Mouse (Mus musculus): ENCODE results near the gene Gm13277.
A peak's percentile ranks its signal among the peaks of the same experiment; 100 is the strongest.
"Not testable (repeated sequence)": the region's sequence is repeated elsewhere in the genome, so short reads cannot be mapped to it uniquely, and the experiment has no call there.

Gm13277 gene

DNA sequence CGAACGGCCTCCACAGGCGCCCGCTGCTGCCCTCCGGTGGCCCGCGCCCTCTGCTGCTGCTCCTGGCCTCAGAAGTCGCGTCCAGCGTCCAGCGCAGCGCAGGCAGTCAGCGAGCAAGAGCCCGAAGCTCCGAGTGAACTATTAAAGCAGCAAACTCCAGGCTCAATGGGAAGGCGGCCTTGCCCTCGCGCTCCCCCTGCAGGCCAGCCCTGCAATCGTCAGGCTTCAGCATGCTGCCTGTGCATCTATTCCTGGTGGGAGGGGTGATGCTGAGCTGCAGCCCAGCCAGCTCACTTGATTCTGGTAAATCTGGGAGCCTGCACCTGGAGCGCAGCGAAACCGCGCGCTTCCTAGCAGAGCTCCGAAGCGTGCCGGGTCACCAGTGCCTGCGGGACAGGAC lies at the start of gene Gm13277:
Gene Gm13277, plus strand, starts transcription at position 231 of the 400 bp plus-strand sequence.
- not testable (repeated sequence) for DNase-seq (ENCODE audit: extremely low spot score, low spot score)

DNA sequence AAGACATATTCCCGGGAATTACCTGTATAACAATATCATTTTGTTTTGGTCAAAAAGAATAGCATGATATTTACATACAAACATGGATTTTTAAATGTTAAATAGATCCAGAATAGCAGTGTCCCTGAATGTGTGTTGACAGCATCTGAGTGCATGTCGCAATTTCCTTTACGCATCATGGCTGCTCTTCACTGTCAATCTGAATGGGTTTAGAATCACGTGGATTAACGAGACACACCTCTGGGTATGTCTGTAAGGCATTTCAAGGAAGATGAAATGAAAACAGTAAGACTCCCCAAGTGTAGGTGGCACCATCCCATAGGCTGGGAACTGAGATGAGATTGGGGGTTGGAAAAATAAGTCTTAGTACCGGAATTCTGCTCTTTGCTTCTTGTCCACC lies 49.4 kb upstream of the Gm13277 start:
- DNase-seq (ENCODE audit: extremely low spot score, low spot score) = no peak

DNA sequence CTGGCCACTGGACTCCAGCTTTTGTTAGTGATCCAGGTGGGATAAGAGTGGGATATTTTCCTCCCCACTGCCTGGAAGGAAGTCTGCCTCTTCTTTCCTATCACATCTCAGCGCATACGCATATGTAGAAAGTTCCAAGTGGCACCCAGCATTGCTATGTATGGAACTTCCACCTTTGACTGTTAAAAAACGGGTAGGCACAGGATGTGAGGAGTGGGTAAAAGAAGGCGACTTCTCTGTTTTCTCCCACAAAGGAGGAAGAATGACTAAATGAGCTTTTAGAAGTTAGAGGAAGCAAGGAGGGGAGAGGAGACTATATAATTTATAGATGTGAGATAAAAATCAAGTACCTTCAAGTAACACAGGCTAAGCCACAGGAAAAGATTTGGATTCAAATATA lies 47.0 kb upstream of the Gm13277 start:
- DNase-seq (ENCODE audit: extremely low spot score, low spot score) = no peak

DNA sequence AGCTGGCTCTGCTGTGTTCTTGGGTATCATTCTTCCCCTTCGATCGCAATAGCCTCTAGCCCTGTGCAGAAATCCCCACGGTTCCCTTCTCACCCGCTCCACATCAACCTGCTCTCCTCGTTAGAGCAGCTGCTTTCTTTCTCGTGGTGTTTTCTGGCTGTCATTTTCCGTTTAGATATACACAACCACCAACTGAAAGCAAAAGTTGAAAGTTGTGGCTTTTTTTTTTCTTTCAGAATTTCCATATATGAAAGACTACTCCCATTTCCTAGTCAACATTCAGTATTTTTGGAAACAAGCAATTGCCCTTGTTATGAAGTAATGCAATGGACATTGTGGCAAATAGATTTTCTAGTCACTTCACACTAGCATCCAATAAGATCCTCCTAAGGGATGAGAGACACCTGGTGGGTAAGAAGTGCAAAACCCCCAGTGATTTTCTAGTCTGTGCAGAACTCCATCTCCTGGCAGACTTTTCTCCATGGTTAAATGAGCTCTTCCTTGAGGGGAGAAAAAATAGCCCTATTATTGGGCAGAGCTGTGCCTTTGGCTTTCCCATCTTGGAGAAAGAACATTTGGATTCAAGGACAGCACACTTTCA lies 45.6 kb upstream of the Gm13277 start:
- DNase-seq (ENCODE audit: extremely low spot score, low spot score) = no peak

DNA sequence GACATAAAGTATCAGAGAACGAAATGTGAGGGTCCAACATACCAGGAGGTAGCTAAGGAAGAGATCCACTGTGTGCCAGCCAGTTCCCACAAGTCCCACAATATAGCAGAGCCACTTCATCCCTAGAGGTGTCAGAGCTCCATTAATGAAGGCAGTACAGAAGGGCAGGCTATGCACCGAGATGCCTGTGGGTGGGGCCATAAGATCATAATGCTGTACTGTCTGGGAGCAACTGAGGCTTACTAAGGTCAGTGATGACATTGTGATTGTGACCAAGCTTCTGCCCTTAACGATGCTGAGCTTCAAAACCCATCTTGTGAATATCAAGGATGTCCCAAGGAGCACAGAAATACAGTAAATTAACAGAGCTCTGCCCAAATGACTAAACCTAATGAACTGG lies 44.2 kb upstream of the Gm13277 start:
- no peak for DNase-seq (ENCODE audit: extremely low spot score, low spot score)

DNA sequence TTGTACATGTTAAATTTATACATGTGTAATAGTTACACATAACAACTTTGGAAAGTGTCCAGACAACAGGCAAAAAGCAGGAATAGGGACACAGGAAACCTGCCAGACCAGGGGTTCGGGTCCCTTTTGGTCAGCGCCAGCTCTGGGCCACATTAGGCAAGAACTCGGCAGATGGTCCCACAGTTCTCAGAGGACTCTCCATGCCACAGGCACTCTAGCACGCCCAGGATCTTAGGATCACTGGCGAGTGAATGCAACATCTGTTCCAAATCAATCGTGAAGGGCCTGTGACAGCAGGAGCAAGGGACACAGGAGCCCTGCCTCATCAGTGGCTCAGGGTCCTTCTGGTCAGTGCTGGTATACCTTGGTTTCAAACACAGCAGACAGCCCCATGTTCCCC lies 38.5 kb upstream of the Gm13277 start:
- no peak for DNase-seq (ENCODE audit: extremely low spot score, low spot score)

DNA sequence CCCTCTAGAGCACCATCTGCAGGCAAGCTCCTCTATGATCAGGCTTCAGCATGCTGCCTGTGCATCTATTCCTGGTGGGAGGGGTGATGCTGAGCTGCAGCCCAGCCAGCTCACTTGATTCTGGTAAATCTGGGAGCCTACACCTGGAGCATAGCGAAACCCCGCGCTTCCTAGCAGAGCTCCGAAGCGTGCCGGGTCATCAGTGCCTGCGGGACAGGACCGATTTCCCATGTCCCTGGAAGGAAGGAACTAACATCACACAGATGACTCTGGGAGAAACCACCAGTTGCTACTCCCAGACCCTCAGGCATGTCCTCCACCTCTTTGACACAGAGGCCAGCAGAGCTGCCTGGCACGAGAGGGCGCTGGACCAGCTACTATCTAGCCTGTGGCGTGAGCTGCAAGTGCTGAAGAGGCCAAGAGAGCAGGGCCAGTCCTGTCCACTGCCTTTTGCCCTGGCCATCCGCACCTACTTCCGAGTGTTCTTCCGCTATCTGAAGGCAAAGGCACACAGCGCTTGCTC lies 33.6 kb upstream of the Gm13277 start, which contains the start of gene Gm13271:
Gene Gm13271, plus strand, starts transcription at position 51 of the 523 bp plus-strand sequence.
- DNase-seq (ENCODE audit: extremely low spot score, low spot score) = not testable (repeated sequence)

DNA sequence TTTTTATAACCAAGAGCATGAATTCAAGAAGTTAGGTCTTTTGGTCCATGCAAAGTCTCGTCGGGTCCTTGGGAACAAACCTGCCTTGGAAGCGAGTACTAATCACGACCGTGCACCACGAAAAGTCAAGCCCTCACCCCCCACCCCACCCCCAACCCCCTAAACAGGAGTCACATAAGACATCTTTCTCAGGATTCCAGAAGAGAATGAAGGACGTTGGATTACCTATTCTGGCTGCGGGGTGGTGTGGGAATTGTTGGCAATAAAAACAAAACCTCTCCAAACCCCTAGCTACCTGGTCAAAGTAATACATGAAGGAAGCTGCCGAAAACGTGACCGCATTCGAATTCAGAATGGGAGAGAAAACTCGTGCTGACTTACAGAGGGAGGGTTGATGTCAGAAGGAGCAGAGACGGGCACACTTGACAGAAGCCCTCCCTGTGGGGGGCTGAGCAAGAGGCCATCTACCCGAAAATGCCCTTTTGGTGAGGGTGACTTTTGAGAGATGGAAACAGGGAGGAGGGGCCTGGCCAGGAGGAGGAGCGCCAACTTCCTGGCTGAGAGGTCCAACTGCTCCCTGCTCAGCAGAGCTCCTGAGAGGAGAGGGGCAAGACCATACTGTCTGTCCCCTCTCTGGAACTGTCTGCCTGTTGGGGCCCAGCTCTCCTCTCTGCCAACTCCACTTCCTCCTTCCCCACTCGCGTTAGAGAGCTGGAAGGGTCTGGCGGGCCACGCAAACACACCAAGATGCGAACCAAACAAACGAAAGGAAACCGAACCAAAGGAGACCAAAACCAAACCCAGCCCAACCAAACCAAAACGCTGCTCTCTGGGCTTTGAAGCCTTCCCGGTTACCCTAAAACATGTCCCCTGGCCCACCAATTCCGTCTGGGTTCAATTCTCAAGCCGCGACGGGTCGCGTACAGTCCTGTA lies 31.6 kb upstream of the Gm13277 start:
- peak; percentile 65 for DNase-seq (ENCODE audit: extremely low spot score, low spot score)

DNA sequence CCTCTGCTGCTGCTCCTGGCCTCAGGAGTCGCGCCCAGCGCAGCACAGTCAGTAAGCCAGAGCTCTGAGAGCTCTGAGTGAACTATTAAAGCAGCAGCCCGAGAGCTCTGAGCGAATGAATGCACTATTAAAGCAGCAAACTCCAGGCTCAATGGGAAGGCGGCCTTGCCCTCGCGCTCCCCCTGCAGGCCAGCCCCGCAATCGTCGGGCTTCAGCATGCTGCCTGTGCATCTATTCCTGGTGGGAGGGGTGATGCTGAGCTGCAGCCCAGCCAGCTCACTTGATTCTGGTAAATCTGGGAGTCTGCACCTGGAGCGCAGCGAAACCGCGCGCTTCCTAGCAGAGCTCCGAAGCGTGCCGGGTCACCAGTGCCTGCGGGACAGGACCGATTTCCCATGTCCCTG lies 30.8 kb upstream of the Gm13277 start:
- DNase-seq (ENCODE audit: extremely low spot score, low spot score) = peak; percentile 83

DNA sequence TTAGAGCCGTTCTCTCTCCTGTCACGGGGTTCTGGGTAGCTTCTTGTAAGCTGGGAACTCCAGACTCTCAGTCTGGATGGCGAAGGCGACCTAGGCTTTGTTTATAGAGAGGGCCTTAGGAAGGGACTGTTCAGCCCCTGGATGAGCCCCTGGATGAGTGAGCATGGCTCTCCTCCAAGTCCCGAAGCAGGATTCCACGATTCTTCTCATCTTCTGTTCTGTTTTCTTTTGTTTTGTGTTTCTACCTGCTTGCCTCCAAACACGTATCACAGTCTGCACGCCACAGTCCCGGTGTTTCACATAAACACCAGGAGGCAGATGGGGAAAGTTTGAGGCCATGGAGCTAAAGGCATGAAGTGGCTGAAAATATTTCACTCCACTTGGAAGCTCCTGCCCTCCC lies 29.7 kb upstream of the Gm13277 start:
- DNase-seq (ENCODE audit: extremely low spot score, low spot score) = not testable (repeated sequence)

DNA sequence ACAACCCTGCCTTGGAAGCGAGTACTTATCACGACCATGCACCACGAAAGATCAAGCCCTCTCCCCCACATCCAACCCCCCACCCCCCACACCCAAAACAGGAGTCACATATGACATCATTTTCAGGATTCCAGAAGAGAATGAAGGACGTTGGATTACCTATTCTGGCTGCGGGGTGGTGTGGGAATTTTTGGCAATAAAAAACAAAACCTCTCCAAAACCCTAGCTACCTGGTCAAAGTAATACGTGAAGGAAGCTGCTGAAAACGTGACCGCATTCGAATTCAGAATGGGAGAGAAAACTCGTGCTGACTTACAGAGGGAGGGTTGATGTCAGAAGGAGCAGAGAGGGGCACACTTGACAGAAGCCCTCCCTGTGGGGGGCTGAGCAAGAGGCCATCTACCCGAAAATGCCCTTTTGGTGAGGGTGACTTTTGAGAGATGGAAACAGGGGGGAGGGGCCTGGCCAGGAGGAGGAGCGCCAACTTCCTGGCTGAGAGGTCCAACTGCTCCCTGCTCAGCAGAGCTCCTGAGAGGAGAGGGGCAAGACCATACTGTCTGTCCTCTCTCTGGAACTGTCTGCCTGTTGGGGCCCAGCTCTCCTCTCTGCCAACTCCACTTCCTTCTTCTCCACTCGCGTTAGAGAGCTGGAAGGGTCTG lies 28.7 kb upstream of the Gm13277 start, which contains the start of gene Gm13283:
Gene Gm13283, plus strand, starts transcription at position 510 of the 659 bp plus-strand sequence.
- DNase-seq (ENCODE audit: extremely low spot score, low spot score) = not testable (repeated sequence)

DNA sequence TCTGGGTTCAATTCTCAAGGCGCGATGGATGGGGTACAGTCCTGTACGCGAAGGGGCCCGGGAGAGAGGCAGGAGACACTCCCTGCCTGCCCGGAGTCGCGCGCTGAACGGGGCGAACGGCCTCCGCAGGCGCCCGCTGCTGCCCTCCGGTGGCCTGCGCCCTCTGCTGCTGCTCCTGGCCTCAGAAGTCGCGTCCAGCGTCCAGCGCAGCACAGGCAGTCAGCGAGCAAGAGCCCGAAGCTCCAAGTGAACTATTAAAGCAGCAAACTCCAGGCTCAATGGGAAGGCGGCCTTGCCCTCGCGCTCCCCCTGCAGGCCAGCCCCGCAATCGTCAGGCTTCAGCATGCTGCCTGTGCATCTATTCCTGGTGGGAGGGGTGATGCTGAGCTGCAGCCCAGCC lies 28.0 kb upstream of the Gm13277 start:
- DNase-seq (ENCODE audit: extremely low spot score, low spot score) = peak; percentile 57

DNA sequence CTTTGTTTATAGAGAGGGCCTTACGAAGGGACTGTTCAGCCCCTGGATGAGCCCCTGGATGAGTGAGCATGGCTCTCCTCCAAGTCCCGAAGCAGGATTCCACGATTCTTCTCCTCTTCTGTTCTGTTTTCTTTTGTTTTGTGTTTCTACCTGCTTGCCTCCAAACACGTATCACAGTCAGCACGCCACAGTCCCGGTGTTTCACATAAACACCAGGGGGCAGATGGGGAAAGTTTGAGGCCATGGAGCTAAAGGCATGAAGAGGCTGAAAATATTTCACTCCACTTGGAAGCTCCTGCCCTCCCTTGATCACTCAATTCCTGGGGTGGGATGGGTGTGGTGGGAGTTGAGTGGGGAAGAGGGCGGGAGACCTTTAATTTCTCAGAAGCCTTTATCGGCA lies 26.7 kb upstream of the Gm13277 start:
- DNase-seq (ENCODE audit: extremely low spot score, low spot score) = not testable (repeated sequence)

DNA sequence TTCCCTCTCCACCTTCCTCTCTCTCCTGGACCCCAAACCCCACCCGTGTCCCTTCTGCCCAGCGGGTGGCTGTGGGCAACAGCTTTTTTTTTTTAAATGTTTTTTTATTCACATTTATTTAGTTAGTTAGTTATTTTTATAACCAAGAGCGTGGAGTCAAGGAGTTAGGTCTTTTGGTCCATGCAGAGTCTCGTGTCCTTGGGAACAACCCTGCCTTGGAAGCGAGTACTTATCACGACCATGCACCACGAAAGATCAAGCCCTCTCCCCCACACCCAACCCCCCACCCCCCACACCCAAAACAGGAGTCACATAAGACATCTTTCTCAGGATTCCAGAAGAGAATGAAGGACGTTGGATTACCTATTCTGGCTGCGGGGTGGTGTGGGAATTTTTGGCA lies 26.1 kb upstream of the Gm13277 start:
- not testable (repeated sequence) for DNase-seq (ENCODE audit: extremely low spot score, low spot score)

DNA sequence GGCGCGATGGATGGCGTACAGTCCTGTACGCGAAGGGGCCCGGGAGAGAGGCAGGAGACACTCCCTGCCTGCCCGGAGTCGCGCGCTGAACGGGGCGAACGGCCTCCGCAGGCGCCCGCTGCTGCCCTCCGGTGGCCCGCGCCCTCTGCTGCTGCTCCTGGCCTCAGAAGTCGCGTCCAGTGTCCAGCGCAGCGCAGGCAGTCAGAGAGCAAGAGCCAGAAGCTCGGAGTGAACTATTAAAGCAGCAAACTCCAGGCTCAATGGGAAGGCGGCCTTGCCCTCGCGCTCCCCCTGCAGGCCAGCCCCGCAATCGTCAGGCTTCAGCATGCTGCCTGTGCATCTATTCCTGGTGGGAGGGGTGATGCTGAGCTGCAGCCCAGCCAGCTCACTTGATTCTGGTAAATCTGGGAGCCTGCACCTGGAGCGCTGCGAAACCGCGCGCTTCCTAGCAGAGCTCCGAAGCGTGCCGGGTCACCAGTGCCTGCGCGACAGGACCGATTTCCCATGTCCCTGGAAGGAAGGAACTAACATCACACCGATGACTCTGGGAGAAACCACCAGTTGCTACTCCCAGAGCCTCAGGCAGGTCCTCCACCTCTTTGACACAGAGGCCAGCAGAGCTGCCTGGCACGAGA lies 24.9 kb upstream of the Gm13277 start:
- DNase-seq (ENCODE audit: extremely low spot score, low spot score) = peak; percentile 63

DNA sequence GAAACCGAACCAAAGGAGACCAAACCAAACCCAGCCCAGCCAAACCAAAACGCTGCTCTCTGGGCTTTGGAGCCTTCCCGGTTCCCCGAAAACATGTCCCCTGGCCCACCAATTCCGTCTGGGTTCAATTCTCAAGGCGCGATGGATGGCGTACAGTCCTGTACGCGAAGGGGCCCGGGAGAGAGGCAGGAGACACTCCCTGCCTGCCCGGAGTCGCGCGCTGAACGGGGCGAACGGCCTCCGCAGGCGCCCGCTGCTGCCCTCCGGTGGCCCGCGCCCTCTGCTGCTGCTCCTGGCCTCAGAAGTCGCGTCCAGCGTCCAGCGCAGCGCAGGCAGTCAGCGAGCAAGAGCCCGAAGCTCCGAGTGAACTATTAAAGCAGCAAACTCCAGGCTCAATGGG lies 14.9 kb upstream of the Gm13277 start, which contains the start of gene Gm13290:
Gene Gm13290, plus strand, starts transcription at position 301 of the 400 bp plus-strand sequence.
- DNase-seq (ENCODE audit: extremely low spot score, low spot score) = not testable (repeated sequence)

DNA sequence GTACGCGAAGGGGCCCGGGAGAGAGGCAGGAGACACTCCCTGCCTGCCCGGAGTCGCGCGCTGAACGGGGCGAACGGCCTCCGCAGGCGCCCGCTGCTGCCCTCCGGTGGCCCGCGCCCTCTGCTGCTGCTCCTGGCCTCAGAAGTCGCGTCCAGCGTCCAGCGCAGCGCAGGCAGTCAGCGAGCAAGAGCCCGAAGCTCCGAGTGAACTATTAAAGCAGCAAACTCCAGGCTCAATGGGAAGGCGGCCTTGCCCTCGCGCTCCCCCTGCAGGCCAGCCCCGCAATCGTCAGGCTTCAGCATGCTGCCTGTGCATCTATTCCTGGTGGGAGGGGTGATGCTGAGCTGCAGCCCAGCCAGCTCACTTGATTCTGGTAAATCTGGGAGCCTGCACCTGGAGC lies 11.8 kb upstream of the Gm13277 start, which contains the start of gene Gm13289:
Gene Gm13289, plus strand, starts transcription at position 301 of the 400 bp plus-strand sequence.
- DNase-seq (ENCODE audit: extremely low spot score, low spot score) = not testable (repeated sequence)

DNA sequence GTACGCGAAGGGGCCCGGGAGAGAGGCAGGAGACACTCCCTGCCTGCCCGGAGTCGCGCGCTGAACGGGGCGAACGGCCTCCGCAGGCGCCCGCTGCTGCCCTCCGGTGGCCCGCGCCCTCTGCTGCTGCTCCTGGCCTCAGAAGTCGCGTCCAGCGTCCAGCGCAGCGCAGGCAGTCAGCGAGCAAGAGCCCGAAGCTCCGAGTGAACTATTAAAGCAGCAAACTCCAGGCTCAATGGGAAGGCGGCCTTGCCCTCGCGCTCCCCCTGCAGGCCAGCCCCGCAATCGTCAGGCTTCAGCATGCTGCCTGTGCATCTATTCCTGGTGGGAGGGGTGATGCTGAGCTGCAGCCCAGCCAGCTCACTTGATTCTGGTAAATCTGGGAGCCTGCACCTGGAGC lies 8.9 kb upstream of the Gm13277 start, which contains the start of gene Gm13272:
Gene Gm13272, plus strand, starts transcription at position 301 of the 400 bp plus-strand sequence.
- not testable (repeated sequence) for DNase-seq (ENCODE audit: extremely low spot score, low spot score)

DNA sequence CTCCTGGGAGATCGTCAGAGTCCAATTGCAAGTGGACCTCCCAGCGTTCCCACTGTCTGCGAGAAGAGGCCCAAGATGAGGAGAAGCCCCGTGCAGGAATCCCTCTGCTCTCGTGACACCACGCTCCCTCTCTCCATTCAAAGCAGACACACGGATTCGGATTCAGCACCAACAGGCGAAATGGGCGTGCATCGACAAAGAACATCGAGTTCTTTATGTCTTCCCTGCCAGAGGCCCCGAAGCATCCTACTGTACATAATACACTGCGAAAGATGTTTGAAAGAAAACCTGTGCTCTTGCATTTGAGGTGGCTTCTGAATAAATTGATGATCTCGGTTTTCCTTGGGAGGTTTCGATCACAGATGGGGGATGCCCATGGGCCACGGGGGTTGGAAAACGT lies 8.1 kb upstream of the Gm13277 start:
- not testable (repeated sequence) for DNase-seq (ENCODE audit: extremely low spot score, low spot score)

DNA sequence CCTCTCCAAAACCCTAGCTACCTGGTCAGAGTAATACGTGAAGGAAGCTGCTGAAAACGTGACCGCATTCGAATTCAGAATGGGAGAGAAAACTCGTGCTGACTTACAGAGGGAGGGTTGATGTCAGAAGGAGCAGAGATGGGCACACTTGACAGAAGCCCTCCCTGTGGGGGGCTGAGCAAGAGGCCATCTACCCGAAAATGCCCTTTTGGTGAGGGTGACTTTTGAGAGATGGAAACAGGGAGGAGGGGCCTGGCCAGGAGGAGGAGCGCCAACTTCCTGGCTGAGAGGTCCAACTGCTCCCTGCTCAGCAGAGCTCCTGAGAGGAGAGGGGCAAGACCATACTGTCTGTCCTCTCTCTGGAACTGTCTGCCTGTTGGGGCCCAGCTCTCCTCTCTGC lies 6.6 kb upstream of the Gm13277 start, which contains the start of gene Ifnz:
Gene Ifnz, plus strand, starts transcription at position 301 of the 400 bp plus-strand sequence.
- not testable (repeated sequence) for DNase-seq (ENCODE audit: extremely low spot score, low spot score)

DNA sequence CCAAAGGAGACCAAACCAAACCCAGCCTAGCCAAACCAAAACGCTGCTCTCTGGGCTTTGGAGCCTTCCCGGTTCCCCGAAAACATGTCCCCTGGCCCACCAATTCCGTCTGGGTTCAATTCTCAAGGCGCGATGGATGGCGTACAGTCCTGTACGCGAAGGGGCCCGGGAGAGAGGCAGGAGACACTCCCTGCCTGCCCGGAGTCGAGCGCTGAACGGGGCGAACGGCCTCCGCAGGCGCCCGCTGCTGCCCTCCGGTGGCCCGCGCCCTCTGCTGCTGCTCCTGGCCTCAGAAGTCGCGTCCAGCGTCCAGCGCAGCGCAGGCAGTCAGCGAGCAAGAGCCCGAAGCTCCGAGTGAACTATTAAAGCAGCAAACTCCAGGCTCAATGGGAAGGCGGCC lies 6.1 kb upstream of the Gm13277 start:
- not testable (repeated sequence) for DNase-seq (ENCODE audit: extremely low spot score, low spot score)
